Mouse (Mus musculus): Measurements from ENCODE around the gene Agbl5.

- TF ChIP-seq TAL1 (IDR thresholded peaks at IDR 0.05; ENCODE audit: low read length) (no peak), GATA1 (IDR thresholded peaks at IDR 0.05; ENCODE audit: low read length) (no peak)
Measured at GRCm38 (mm10) chr5:30856124-30856523, 32.4 kb upstream of the Agbl5 start.

Data from erythroblast, embryonic 14.5 days (primary cell).